Mouse (Mus musculus) neural tube, embryonic 15.5 days (tissue): ENCODE results near the gene Kri1. TPM values are rescaled to one million over a fixed set of nuclear protein-coding genes. Genes with fewer than 3 reads are reported as not detected.
"Not testable (repeated sequence)": the region's sequence is repeated elsewhere in the genome, so short reads cannot be mapped to it uniquely, and the experiment has no call there.

Source experiments
- ATAC-seq: fragments of 200-750 bp; cut with Nextera tagmentation; 2 replicates; pipeline ENCODE4 v1.8.0; 2017; ENCODE audit warnings: mild to moderate bottlenecking, moderate TSS enrichment, moderate library complexity; ENCODE audit not compliant: low FRiP score
- H3K27ac ChIP-seq: fragments of 300-500 bp; sonication (generic); replicated peaks from 2 replicates; pipeline ENCODE4 v1.5.1; 2015; ENCODE audit warnings: mild to moderate bottlenecking, inconsistent platforms
- H3K27me3 ChIP-seq: fragments of 300-500 bp; sonication (generic); replicated peaks from 2 replicates; pipeline ENCODE4 v1.6.1; 2015; ENCODE audit warnings: inconsistent platforms
- H3K36me3 ChIP-seq: fragments of 300-500 bp; sonication (generic); 2 replicates; pipeline ENCODE4 v1.6.1; 2015; ENCODE audit warnings: inconsistent platforms
- H3K4me1 ChIP-seq: fragments of 300-500 bp; sonication (generic); 2 replicates; pipeline ENCODE4 v1.6.1; 2015; ENCODE audit warnings: inconsistent platforms
- H3K4me2 ChIP-seq: fragments of 300-500 bp; sonication (generic); 2 replicates; pipeline ENCODE4 v1.6.1; 2015; ENCODE audit warnings: inconsistent platforms, mild to moderate bottlenecking, moderate library complexity
- H3K4me3 ChIP-seq: fragments of 300-500 bp; sonication (generic); replicated peaks from 2 replicates; pipeline ENCODE4 v1.5.1; 2015; ENCODE audit warnings: mild to moderate bottlenecking, inconsistent platforms
- H3K9ac ChIP-seq: fragments of 300-500 bp; sonication (generic); replicated peaks from 2 replicates; pipeline ENCODE4 v1.6.1; 2015; ENCODE audit warnings: mild to moderate bottlenecking, inconsistent platforms
- H3K9me3 ChIP-seq: fragments of 300-500 bp; sonication (generic); replicated peaks from 2 replicates; pipeline ENCODE4 v1.6.1; 2016; ENCODE audit warnings: inconsistent platforms
- WGBS: fragments of 180-500 bp; shearing (Covaris S2); methylation state at CpG from one replicate; pipeline ENCODE4 v1.1.7; 2015; ENCODE audit warnings: mixed read lengths; 5-methylcytosine and 5-hydroxymethylcytosine counted together
- polyA plus RNA-seq: library from polyadenylated mRNA; unstranded; fragments of >200 nt; fragmentation: Nextera tagmentation; extraction: Ambion mirVana; gene quantifications from 2 replicates; pipeline ENCODE4 v1.2.1, GENCODE M21; 2015

The Kri1 gene
- polyA plus RNA-seq, 1 experiment from 2014 or later, result 18.7 TPM

DNA sequence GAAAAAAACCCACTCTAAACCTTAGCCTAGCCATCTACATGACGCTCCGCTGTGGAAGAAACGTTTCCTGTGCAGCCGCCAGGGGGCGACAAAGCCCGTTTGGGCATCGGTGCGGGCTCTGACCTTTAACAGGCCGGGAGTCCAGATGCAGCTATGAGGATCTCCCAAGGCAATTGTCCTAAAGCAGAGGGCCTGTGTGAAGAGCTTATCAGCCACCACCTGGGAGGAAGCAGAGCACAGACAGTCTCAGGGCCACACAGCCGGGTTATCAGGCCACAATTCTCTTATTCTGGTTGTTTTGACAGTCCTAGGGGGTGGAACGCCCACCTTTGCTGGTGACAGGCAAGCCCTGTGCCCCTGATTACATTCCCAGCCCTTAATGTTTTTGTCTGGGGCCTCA is 25.6 kb upstream of the Kri1 start:
- Histone ChIP-seq H3K4me2 (no peak overlapping the region), H3K4me1 (peaks cover 6% of the 10 kb centered on the region; the same call in 1 of the 2 replicates), H3K9me3 (no peaks in the 10 kb centered on the region), H3K27ac (no peak overlapping the region), H3K27me3 (peaks cover 15% of the 10 kb centered on the region), H3K9ac (no peak overlapping the region), H3K36me3 (no peaks in the 10 kb centered on the region), H3K4me3 (no peak overlapping the region)
- peak; percentile 60; the same call in 1 of the 2 replicates for ATAC-seq
- WGBS, result 9% methylated on average over 11 of the region's 11 CpGs

DNA sequence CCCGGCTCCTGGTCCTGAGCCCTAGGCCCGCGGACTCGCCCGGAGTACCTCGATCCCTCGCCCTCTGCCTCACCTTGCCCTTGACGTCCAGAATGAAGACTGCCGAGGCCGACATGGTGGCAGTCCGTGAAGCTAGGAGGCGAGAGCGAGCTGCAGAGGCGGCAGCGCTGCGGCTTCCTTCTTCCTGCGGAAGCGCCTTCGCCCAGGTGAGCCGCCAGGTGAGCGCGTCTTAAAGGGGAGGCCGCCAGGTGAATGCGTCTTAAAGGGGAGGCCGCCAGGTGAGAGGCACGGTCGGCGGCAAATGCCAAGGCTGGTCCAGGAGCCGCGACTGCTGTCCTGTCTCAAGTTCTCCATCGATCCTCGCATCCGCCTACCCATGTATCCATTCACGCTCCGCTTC is 24.4 kb upstream of the Kri1 start, which contains the start of gene Ap1m2:
TSS of gene Ap1m2 (minus strand) at position 204 of the 400 bp plus-strand sequence.
- Histone ChIP-seq H3K4me1 (peaks cover 6% of the 10 kb centered on the region; the same call in 1 of the 2 replicates), H3K27me3 (peaks cover 15% of the 10 kb centered on the region), H3K36me3 (no peaks in the 10 kb centered on the region), H3K4me2 (peak within 1 kb of the TSS; percentile 50), H3K4me3 (peak within 1 kb of the TSS; percentile 35), H3K9ac (no peak within 1 kb of the TSS; the same call in 1 of the 2 replicates), H3K9me3 (no peaks in the 10 kb centered on the region), H3K27ac (no peak within 1 kb of the TSS)
- peak; percentile 5; the same call in 1 of the 2 replicates for ATAC-seq
- 11% methylated on average over 33 of the region's 35 CpGs for WGBS

DNA sequence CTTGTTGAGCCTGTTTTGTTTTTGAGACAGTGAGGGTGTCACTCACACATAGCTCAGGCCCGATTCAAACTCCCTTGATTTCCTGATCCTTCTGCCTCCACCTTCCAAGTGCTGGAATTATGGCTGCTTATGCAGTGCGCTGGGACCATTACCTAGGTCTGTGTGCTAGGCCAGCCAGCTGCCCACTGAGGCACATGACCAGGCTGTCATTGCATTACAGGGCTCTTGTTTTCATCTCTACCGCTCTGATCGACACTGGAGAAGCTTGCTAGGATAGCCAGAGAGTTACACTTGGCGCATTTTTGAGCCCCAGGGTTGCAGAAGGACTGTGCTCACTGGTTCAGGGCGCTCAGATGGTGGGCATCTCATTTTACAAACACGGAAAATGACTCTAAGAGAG is 23.9 kb upstream of the Kri1 start:
- Histone ChIP-seq H3K36me3 (no peaks in the 10 kb centered on the region), H3K27ac (no peak overlapping the region), H3K27me3 (peaks cover 15% of the 10 kb centered on the region), H3K4me2 (peak overlapping the region; percentile 50), H3K4me3 (peak overlapping the region; percentile 35), H3K9ac (no peak overlapping the region), H3K9me3 (no peaks in the 10 kb centered on the region), H3K4me1 (peaks cover 6% of the 10 kb centered on the region; the same call in 1 of the 2 replicates)
- ATAC-seq, result no peak
- WGBS, result 25% methylated on average over 7 of the region's 7 CpGs

DNA sequence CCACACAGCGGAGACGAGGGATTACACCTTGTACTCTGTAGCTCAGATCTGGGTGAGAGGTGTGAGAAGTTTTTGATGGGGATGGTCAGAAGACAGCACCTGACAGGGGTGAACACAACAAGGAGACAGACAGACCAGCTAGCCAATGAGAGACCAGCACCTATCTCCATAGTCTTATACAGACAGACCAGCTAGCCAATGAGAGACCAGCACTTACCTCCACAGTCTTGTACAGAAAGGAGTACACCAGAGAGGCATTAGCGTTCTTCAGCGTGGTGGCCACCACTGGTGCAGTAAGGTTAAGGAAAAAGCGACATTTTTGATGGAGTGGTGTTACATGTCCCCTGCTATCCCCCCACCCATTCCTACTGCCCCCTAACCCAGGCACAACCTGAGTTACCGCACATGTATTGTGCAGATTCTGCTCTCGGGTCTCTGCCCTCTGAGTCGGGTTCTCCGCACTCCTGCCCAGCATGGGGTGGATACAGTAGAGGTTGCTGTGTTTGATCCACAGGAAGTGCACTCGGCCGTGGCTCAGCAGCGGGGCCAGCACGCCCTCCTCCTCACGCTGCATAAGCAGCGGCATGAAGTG is 21.5 kb upstream of the Kri1 start:
- no peaks in the 10 kb centered on the region for H3K9me3 ChIP-seq
- no peak for ATAC-seq
- no peak overlapping the region for H3K9ac ChIP-seq
- H3K4me1 ChIP-seq, result peaks cover 6% of the 10 kb centered on the region; the same call in 1 of the 2 replicates
- 70% methylated on average over 15 of the region's 15 CpGs for WGBS
- H3K27me3 ChIP-seq, result peaks cover 15% of the 10 kb centered on the region
- H3K27ac ChIP-seq, result no peak overlapping the region
- no peaks in the 10 kb centered on the region for H3K36me3 ChIP-seq
- H3K4me3 ChIP-seq, result no peak overlapping the region
- H3K4me2 ChIP-seq, result no peak overlapping the region

DNA sequence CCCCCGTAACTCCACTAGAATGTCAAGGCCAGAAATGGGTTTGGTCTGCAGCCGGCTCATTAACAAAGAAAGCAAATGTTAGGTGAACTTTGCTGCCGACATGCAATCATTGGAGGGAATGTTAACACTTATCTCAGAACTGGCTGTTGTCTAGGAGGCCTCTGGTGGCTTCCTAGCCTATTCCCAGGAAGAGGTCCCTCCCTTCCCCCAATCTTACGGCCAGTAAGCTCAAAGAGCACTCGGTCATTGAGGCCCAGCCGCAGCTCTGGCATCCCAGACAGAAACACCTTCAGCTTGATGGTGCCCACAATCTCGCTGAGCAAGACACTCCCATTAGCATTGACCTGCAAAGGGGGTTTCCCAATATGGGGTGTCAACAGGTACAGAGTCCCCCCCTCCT is 17.3 kb upstream of the Kri1 start:
- no peaks in the 10 kb centered on the region for H3K27me3 ChIP-seq
- no peak for ATAC-seq

DNA sequence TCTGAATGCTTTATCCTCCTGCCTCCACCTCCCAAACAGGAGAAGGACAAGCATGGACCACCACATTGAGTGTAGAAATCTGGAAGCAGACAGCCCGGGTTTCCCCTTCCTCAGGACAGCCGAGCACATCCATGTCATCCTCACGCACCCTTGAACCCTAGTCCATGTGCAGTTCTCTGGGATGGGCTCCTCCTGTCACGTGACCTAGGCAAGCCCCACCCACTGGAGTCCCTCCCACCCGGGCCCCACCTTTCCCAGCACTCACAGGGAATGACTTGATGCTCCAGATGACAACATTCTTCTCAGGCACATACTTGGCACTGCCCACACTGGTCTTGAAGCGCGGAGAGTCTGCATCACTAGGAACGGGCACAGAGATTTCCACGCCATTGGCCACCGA is 11.2 kb upstream of the Kri1 start:
- H3K4me2 ChIP-seq, result no peak overlapping the region
- H3K4me3 ChIP-seq, result no peak overlapping the region
- H3K9ac ChIP-seq, result no peak overlapping the region
- no peaks in the 10 kb centered on the region for H3K36me3 ChIP-seq
- H3K9me3 ChIP-seq, result no peaks in the 10 kb centered on the region
- no peak for ATAC-seq
- 94% methylated on average over 10 of the region's 10 CpGs for WGBS
- no peaks in the 10 kb centered on the region for H3K27me3 ChIP-seq
- no peaks in the 10 kb centered on the region for H3K4me1 ChIP-seq
- H3K27ac ChIP-seq, result no peak overlapping the region

More for the DNA sequence above, 17.3 kb upstream of the Kri1 start:
- Histone ChIP-seq H3K4me2 (no peak overlapping the region), H3K9me3 (no peaks in the 10 kb centered on the region), H3K9ac (no peak overlapping the region), H3K27ac (no peak overlapping the region), H3K4me1 (no peaks in the 10 kb centered on the region), H3K36me3 (no peaks in the 10 kb centered on the region), H3K4me3 (no peak overlapping the region)
- 85% methylated on average over 7 of the region's 7 CpGs for WGBS

DNA sequence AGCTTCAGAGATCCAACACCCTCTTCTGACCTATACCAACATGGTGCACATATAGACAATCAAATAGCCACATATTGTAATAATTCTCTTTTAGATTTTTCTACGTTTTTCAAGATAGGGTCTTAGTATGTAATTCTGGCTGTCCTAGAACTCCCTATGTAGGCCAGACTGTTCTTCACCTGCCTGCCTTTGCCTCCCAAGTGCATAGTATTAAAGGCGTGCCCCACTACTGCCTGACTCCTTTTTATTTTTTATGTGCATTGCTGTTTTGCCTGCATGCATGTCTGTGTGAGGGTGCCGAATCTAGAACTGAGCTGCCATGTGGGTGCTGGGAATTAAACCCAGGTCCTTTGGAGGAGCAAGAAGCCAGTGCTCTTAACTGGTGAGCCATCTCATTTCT is 4.5 kb upstream of the Kri1 start:
- H3K4me1 ChIP-seq, result peaks cover 26% of the 10 kb centered on the region
- no peak overlapping the region for H3K4me2 ChIP-seq
- H3K4me3 ChIP-seq, result no peak overlapping the region
- H3K9ac ChIP-seq, result no peak overlapping the region
- H3K9me3 ChIP-seq, result no peaks in the 10 kb centered on the region
- WGBS, result 97% methylated on average over 3 of the region's 3 CpGs
- no peaks in the 10 kb centered on the region for H3K36me3 ChIP-seq
- no peak overlapping the region for H3K27ac ChIP-seq
- H3K27me3 ChIP-seq, result no peaks in the 10 kb centered on the region
- ATAC-seq, result no peak

DNA sequence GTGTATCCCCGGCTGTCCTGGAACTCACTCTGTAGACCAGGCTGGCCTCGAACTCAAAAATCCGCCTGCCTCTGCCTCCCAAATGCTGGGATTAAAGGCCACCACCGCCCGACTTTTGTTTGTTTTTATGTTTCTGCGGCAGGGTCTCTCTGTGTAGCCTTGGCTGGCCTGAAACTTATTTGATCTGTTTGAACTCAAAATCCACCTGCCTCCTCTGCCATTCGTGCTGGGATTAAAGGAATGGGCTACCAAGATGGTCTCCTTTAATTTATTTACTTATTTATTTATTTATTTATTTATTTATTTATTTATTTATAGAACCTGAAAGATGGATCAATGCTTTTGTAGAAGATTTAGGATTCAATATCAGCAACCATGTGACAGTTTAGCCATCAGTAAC is 4.1 kb upstream of the Kri1 start:
- 20% methylated on average over 7 of the region's 7 CpGs for WGBS
- H3K27ac ChIP-seq, result peak overlapping the region; percentile 68
- H3K4me2 ChIP-seq, result peak overlapping the region; percentile 79
- H3K36me3 ChIP-seq, ATAC-seq, H3K9me3 ChIP-seq, H3K9ac ChIP-seq, H3K27me3 ChIP-seq: not testable (repeated sequence)
- H3K4me1 ChIP-seq, result peaks cover 30% of the 10 kb centered on the region
- peak overlapping the region; percentile 81 for H3K4me3 ChIP-seq

DNA sequence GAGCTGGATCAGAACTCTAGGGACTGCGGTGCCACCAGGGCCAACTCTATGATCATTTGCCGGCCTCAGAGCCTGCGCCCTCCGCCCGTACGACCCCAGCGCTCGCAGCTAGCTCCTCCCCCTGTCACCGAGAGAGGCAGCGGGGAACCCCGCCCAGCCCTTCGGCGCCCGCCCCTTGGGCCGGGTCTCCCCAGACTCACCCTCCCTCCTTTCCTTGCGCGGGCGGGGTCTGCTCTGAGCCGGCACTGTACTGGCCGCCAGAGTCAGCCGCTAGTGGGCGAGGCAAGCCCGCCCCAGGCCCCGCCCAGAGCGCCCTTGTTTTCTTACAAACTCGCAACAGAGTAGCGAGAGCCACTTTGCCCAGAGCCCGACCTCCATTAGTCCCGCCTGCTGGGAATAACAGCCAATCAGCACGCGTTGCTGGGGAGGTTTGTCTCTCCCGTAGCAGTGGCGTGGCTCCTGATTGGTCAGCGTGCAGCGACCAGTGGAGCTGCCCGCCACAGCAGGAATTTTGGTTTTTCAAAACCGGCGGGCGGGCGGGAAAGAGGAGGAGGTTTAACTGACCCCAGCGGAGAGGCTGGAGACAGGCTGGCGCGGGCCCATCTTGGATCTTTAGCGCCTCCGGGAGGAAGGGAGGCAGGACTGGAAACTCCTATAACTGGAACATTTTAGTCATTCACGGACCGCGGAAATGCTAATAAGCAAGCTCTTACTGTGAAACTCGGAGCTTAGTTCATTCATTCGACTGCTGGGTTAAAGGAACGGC is 3.4 kb upstream of the Kri1 start, which contains the start of gene Cdkn2d:
TSS of gene Cdkn2d (minus strand) at position 386 of the 766 bp plus-strand sequence.
- peak within 1 kb of the TSS; percentile 86 for H3K9ac ChIP-seq
- H3K9me3 ChIP-seq, result no peaks in the 10 kb centered on the region
- no peaks in the 10 kb centered on the region for H3K36me3 ChIP-seq
- peak; percentile 94 for ATAC-seq
- H3K4me3 ChIP-seq, result peak within 1 kb of the TSS; percentile 81
- peak within 1 kb of the TSS; percentile 88 for H3K27ac ChIP-seq
- under 1% methylated on average over 50 of the region's 51 CpGs for WGBS
- H3K4me1 ChIP-seq, result peaks cover 37% of the 10 kb centered on the region
- H3K4me2 ChIP-seq, result peak within 1 kb of the TSS; percentile 79
- H3K27me3 ChIP-seq, result no peaks in the 10 kb centered on the region

DNA sequence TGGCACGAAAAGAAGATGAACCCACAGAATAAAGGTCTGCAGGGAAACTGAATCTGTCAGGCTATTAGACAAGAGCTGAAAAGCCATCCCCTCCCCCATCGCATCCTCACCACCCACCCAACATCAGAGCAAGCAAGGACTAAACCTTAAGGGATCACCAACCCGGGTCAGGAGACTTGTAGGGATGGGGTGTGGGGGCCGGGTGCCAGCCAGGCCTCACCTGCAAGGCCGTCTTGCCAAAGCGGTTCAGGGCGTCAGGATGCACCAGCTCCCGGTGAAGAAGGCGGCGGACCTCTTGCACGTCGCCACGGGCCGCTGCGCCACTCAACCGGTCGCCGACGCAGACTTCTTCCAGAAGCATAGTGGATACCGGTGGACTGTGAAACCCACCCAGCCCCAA is 2.8 kb upstream of the Kri1 start:
- peak overlapping the region; percentile 81 for H3K4me3 ChIP-seq
- H3K9me3 ChIP-seq, result no peaks in the 10 kb centered on the region
- peaks cover 40% of the 10 kb centered on the region for H3K4me1 ChIP-seq
- H3K4me2 ChIP-seq, result peak overlapping the region; percentile 79
- peak overlapping the region; percentile 88 for H3K27ac ChIP-seq
- H3K27me3 ChIP-seq, result no peaks in the 10 kb centered on the region
- peaks cover 2% of the 10 kb centered on the region; the same call in 1 of the 2 replicates for H3K36me3 ChIP-seq
- H3K9ac ChIP-seq, result peak overlapping the region; percentile 86
- 0% methylated on average over 20 of the region's 20 CpGs for WGBS
- ATAC-seq, result no peak

DNA sequence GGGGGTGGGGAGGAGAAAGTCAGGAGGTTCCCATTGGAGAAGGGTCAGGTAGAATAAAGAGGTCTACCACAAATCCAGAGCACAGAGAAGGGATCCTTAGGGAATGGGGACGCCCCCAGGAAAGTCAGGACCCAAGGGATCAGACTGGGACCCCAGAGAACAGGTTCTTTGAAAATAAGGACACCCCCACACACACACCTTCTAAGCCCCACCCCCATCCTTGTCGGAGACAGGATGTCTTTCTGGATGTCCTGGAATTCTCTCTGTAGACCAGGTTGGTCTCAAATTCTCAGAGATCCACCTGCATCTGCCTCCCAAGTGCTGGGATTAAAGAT is 1.5 kb upstream of the Kri1 start:
- no peaks in the 10 kb centered on the region for H3K27me3 ChIP-seq
- peak overlapping the region; percentile 79 for H3K4me2 ChIP-seq
- no peak for ATAC-seq
- 86% methylated on average over 2 of the region's 2 CpGs for WGBS
- H3K4me1 ChIP-seq, result peaks cover 47% of the 10 kb centered on the region
- no peaks in the 10 kb centered on the region for H3K9me3 ChIP-seq
- no peak overlapping the region for H3K27ac ChIP-seq
- peaks cover 13% of the 10 kb centered on the region for H3K36me3 ChIP-seq
- no peak overlapping the region for H3K9ac ChIP-seq
- H3K4me3 ChIP-seq, result peak overlapping the region; percentile 81; the same call in 1 of the 2 replicates
